Mouse (Mus musculus) stomach, embryonic 14.5 days (tissue): ENCODE measurements around the gene Vmn2r109. TPM values are rescaled to one million over a fixed set of nuclear protein-coding genes. Genes with fewer than 3 reads are reported as not detected.
"Not testable (repeated sequence)": the region's sequence is repeated elsewhere in the genome, so short reads cannot be mapped to it uniquely, and the experiment has no call there.

Experiments
- ATAC-seq: fragments of 200-750 bp; cut with Nextera tagmentation; 2 replicates; pipeline ENCODE4 v1.8.0; 2017; ENCODE audit warnings: low read depth, moderate TSS enrichment; ENCODE audit not compliant: insufficient number of reproducible peaks, insufficient read depth, low FRiP score
- H3K27ac ChIP-seq: fragments of 300-500 bp; sonication (generic); 2 replicates; pipeline ENCODE4 v1.5.1; 2014; ENCODE audit warnings: mild to moderate bottlenecking, low read length, moderate library complexity, mixed read lengths
- H3K27me3 ChIP-seq: fragments of 300-500 bp; sonication (generic); 2 replicates; pipeline ENCODE4 v1.6.1; 2014; ENCODE audit warnings: low read length, control low read depth, mixed read lengths; ENCODE audit not compliant: control insufficient read depth, insufficient read depth
- H3K36me3 ChIP-seq: fragments of 300-500 bp; sonication (generic); 2 replicates; pipeline ENCODE4 v1.6.1; 2014; ENCODE audit warnings: mild to moderate bottlenecking, control low read depth, low read length, moderate library complexity, mixed read lengths; ENCODE audit not compliant: control insufficient read depth, insufficient read depth
- H3K4me1 ChIP-seq: fragments of 300-500 bp; sonication (generic); 2 replicates; pipeline ENCODE4 v1.6.1; 2014; ENCODE audit warnings: low read length, control low read depth, mixed read lengths; ENCODE audit not compliant: control insufficient read depth, insufficient read depth
- H3K4me2 ChIP-seq: fragments of 300-500 bp; sonication (generic); replicated peaks from 2 replicates; pipeline ENCODE4 v1.6.1; 2014; ENCODE audit warnings: low read depth, low read length, control low read depth
- H3K4me3 ChIP-seq: fragments of 300-500 bp; sonication (generic); 2 replicates; pipeline ENCODE4 v1.5.1; 2014; ENCODE audit warnings: low read depth, low read length, control low read depth
- H3K9ac ChIP-seq: fragments of 300-500 bp; sonication (generic); replicated peaks from 2 replicates; pipeline ENCODE4 v1.6.1; 2014; ENCODE audit warnings: low read depth, mild to moderate bottlenecking, control low read depth, low read length, moderate library complexity, mixed read lengths
- H3K9me3 ChIP-seq: fragments of 300-500 bp; sonication (generic); 2 replicates; pipeline ENCODE4 v1.6.1; 2016; ENCODE audit warnings: low read depth, low read length, control low read depth; ENCODE audit not compliant: control insufficient read depth
- WGBS: fragments of 180-500 bp; shearing (Covaris S2); extraction: QIAGEN DNeasy Blood & Tissue Kit; methylation state at CpG from one replicate; pipeline ENCODE4 v1.1.7; 2014; 5-methylcytosine and 5-hydroxymethylcytosine counted together
- polyA plus RNA-seq: library from polyadenylated mRNA; unstranded; fragments of >200 nt; fragmentation: Nextera tagmentation; extraction: Ambion mirVana; gene quantifications from 2 replicates; pipeline ENCODE4 v1.2.1, GENCODE M21; 2014

Gene Vmn2r109
- not detected in 2 replicates for polyA plus RNA-seq

GRCm38 (mm10) chr17:20564656-20565055 is at the start of gene Vmn2r109:
Gene Vmn2r109 (minus strand): TSS chr17:20564756.
- Histone ChIP-seq H3K4me1 (no peaks in the 10 kb centered on the region), H3K27ac (no peak within 1 kb of the TSS), H3K9me3 (no peaks in the 10 kb centered on the region), H3K27me3 (no peaks in the 10 kb centered on the region), H3K9ac (no peak within 1 kb of the TSS), H3K4me3 (no peak within 1 kb of the TSS), H3K36me3 (no peaks in the 10 kb centered on the region), H3K4me2 (no peak within 1 kb of the TSS)
- no peak for ATAC-seq
- whole genome bisulfite sequencing, result 88% methylated on average over 1 of the region's 1 CpGs

DNA sequence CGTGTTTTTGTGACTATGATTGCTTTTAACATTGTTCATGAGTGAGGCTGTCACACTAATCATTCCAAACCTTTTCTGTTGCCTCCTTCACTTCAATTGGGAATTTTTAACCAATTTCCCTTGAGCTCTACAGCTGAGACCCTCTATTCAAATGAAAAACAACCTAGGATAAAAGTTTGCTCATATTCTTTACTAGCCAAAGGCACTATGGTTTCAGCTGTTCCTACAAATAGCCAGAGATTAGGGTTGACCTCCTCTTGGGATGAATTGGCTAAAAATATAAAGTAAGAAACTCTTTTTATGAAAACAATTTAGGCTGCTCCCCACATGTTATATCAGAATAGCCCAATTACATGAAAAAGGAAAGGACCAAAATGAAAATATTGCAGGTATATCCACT is 31.8 kb upstream of the Vmn2r109 start, which contains the start of gene Vmn2r110:
Vmn2r110 (minus strand) TSS at position 101 of the 400 bp plus-strand sequence.
- no peak within 1 kb of the TSS for H3K4me2 ChIP-seq
- H3K36me3 ChIP-seq, result no peaks in the 10 kb centered on the region
- no peak within 1 kb of the TSS for H3K4me3 ChIP-seq
- no peaks in the 10 kb centered on the region for H3K27me3 ChIP-seq
- 40% methylated on average over 1 of the region's 1 CpGs for WGBS
- no peaks in the 10 kb centered on the region; the same call in 1 of the 2 replicates for H3K9me3 ChIP-seq
- no peak within 1 kb of the TSS for H3K9ac ChIP-seq
- H3K4me1 ChIP-seq, result no peaks in the 10 kb centered on the region
- ATAC-seq, result no peak
- no peak within 1 kb of the TSS for H3K27ac ChIP-seq

DNA sequence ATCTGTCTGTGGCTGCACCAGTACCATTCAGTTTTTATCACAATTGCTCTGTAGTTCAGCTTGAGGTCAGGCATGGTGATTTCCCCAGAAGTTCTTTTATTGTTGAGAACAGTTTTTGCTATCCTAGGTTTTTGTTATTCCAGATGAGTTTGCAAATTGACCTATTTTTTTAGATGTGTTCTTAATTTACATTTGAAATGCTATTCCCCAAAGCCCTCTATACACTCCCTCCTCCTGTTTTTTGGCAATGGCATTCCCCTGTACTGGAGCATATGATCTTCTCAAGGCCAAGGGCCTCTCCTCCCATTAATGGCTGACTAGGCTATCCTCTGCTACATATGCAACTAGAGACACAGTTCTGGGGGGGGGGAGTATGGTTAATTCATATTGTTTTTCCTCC is 56.3 kb downstream of the Vmn2r109 start:
- H3K27me3 ChIP-seq, H3K9ac ChIP-seq, H3K4me1 ChIP-seq, H3K27ac ChIP-seq, ATAC-seq, H3K9me3 ChIP-seq, H3K36me3 ChIP-seq, H3K4me2 ChIP-seq, H3K4me3 ChIP-seq: not testable (repeated sequence)

DNA sequence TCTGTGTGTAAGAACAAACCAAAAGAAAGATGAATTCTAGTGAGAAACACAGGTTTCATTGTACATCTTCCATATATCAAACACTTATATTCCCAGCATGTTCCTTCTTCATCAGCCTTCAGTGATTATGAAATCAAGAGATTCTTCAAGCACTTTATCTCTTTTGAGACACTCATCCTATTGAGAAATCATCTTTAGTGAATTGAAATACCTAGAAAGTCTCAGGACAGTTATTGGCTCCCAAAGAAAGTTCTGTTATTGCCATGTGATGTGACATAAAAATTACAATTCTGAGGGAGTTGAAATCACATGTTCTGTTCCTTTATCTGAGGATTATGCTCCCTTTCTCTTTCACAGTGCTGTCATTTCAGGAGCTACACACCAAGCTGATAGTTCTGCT is 66.7 kb downstream of the Vmn2r109 start, which contains the start of gene Vmn1r225:
Vmn1r225 (plus strand) TSS at position 301 of the 400 bp plus-strand sequence.
- H3K27me3 ChIP-seq, result no peaks in the 10 kb centered on the region
- H3K36me3 ChIP-seq, result no peaks in the 10 kb centered on the region
- no peaks in the 10 kb centered on the region for H3K4me1 ChIP-seq
- no peak for ATAC-seq
- H3K27ac ChIP-seq, result no peak within 1 kb of the TSS
- H3K4me3 ChIP-seq, result no peak within 1 kb of the TSS
- no peaks in the 10 kb centered on the region for H3K9me3 ChIP-seq
- no peak within 1 kb of the TSS for H3K4me2 ChIP-seq
- no peak within 1 kb of the TSS for H3K9ac ChIP-seq

Other genes starting within 250 kb of the Vmn2r109 start
- gene Vmn2r107, start 219.5 kb downstream of the Vmn2r109 start, polyA plus RNA-seq, result not detected in 2 replicates
- gene Vmn1r224, start 150.6 kb downstream of the Vmn2r109 start, polyA plus RNA-seq, result not detected in 2 replicates
- gene Vmn2r108, start 83.4 kb downstream of the Vmn2r109 start, polyA plus RNA-seq, result not detected in 2 replicates
- gene Vmn1r225, start 66.6 kb downstream of the Vmn2r109 start, polyA plus RNA-seq, result not detected in 2 replicates
- 0.06 TPM in 1 of 2 replicates, not detected in the other for gene Vmn2r110, start 31.7 kb upstream of the Vmn2r109 start, polyA plus RNA-seq
- not detected in 2 replicates for gene Fpr-rs3, start 60.1 kb upstream of the Vmn2r109 start, polyA plus RNA-seq
- gene Vmn1r226, start 118.1 kb upstream of the Vmn2r109 start, polyA plus RNA-seq, result not detected in 2 replicates
- gene Vmn1r227, start 165.1 kb upstream of the Vmn2r109 start, polyA plus RNA-seq, result not detected in 2 replicates
- gene Vmn1r228, start 221.4 kb upstream of the Vmn2r109 start, polyA plus RNA-seq, result not detected in 2 replicates
- gene Vmn1r229, start 246.8 kb upstream of the Vmn2r109 start, polyA plus RNA-seq, result 0.03 TPM in 1 of 2 replicates, not detected in the other